Mouse (Mus musculus) forebrain, embryonic 12.5 days (tissue): Measurements from ENCODE around the gene Tbc1d4. TPM values are rescaled to one million over a fixed set of nuclear protein-coding genes. Genes with fewer than 3 reads are reported as not detected.

Source experiments
- ATAC-seq: fragments of 200-750 bp; cut with Nextera tagmentation; 2 replicates; pipeline ENCODE4 v1.8.0; 2017; ENCODE audit warnings: moderate TSS enrichment; ENCODE audit not compliant: low FRiP score
- H3K27ac ChIP-seq: fragments of 300-500 bp; sonication (generic); 2 replicates; pipeline ENCODE4 v1.5.1; 2016; ENCODE audit warnings: mild to moderate bottlenecking
- H3K27me3 ChIP-seq: fragments of 300-500 bp; sonication (generic); 2 replicates; pipeline ENCODE4 v1.6.1; 2016; ENCODE audit warnings: mild to moderate bottlenecking
- H3K36me3 ChIP-seq: fragments of 300-500 bp; sonication (generic); replicated peaks from 2 replicates; pipeline ENCODE4 v1.6.1; 2016; ENCODE audit warnings: mild to moderate bottlenecking
- H3K4me1 ChIP-seq: fragments of 300-500 bp; sonication (generic); 2 replicates; pipeline ENCODE4 v1.6.1; 2016
- H3K4me2 ChIP-seq: fragments of 300-500 bp; sonication (generic); 2 replicates; pipeline ENCODE4 v1.6.1; 2016; ENCODE audit warnings: mild to moderate bottlenecking, moderate library complexity
- H3K4me3 ChIP-seq: fragments of 300-500 bp; sonication (generic); replicated peaks from 2 replicates; pipeline ENCODE4 v1.5.1; 2016; ENCODE audit warnings: mild to moderate bottlenecking
- H3K9ac ChIP-seq: fragments of 300-500 bp; sonication (generic); 2 replicates; pipeline ENCODE4 v1.6.1; 2016; ENCODE audit warnings: mild to moderate bottlenecking
- H3K9me3 ChIP-seq: fragments of 300-500 bp; sonication (generic); 2 replicates; pipeline ENCODE4 v1.6.1; 2016
- WGBS: fragments of 180-500 bp; shearing (Covaris S2); methylation state at CpG from one replicate; pipeline ENCODE4 v1.1.7; 2016; 5-methylcytosine and 5-hydroxymethylcytosine counted together
- polyA plus RNA-seq: library from polyadenylated mRNA; unstranded; fragments of >200 nt; fragmentation: Nextera tagmentation; extraction: Ambion mirVana; gene quantifications from 2 replicates; pipeline ENCODE4 v1.2.1, GENCODE M21; 2016

Gene Tbc1d4
- polyA plus RNA-seq, 1 experiment from 2014 or later: 7.7 TPM

DNA sequence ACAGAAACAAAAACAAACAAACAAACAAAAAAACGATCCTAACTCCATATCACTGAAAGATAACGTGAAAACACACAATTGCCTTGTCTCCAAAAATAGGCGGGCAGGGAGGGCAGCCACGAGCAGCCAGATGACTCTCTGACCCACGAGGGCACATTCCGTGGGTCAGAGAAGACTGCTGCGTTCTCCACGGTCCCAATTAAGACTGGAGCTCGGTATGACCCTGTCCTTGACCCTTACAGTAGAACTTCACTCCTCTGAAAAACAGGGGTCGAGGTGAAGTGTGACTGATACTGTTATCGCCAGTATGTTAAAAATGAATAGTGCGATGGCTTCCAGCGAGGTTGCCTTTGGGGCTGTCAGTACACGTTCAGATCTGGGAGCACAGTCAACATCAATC lies 90.7 kb downstream of the Tbc1d4 start:
- H3K36me3 ChIP-seq: no peaks in the 10 kb centered on the region
- H3K4me2 ChIP-seq: no peak overlapping the region
- no peaks in the 10 kb centered on the region for H3K9me3 ChIP-seq
- H3K27me3 ChIP-seq: no peaks in the 10 kb centered on the region
- no peak for ATAC-seq
- H3K4me3 ChIP-seq: no peak overlapping the region
- WGBS: 77% methylated on average over 14 of the region's 14 CpGs
- H3K4me1 ChIP-seq: peaks cover 13% of the 10 kb centered on the region; the same call in 1 of the 2 replicates
- H3K9ac ChIP-seq: no peak overlapping the region
- H3K27ac ChIP-seq: no peak overlapping the region

DNA sequence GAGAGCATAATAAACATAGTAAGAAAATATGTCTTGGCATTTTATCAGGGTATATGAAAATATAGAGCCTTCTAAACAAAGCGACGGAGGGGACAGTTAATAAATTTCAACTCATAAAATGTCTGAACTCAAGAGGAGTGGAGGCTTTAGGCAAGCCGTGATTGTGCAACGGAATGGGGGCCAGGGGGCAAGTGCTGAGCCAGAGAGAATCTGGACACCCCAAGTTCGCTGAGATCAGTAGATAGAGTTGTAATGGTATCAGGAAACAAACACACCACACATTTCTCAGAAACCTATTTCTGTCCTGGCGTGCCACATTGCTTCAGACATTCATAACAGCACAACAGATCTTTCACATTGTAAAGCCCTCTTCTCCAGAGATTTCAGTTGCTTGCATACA lies 91.2 kb downstream of the Tbc1d4 start:
- Histone ChIP-seq H3K9ac (no peak overlapping the region), H3K27me3 (no peaks in the 10 kb centered on the region), H3K4me2 (no peak overlapping the region), H3K4me1 (peaks cover 13% of the 10 kb centered on the region; the same call in 1 of the 2 replicates), H3K36me3 (no peaks in the 10 kb centered on the region), H3K9me3 (no peaks in the 10 kb centered on the region), H3K27ac (no peak overlapping the region), H3K4me3 (no peak overlapping the region)
- WGBS: 86% methylated on average over 6 of the region's 6 CpGs
- no peak for ATAC-seq

DNA sequence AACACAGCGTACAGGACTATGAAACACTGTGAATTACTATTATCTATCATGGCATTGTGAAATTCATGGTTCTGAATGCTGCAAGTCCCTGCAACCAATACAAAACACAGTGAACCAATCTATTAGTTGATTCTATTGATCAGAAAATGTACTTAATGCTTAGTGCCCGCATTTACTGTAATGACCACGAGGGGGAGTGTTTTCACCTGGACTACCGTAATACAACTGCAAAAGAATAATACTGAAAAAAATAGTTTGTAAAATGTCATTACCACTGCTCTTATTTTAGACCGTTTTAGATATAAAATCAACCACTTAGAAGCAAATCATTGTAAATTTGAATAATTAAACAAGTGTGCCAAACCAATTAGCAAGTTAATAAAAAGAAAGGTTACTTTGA lies 91.7 kb downstream of the Tbc1d4 start:
- WGBS: 35% methylated on average over 5 of the region's 5 CpGs
- Histone ChIP-seq H3K4me3 (no peak overlapping the region), H3K4me2 (no peak overlapping the region), H3K27ac (no peak overlapping the region), H3K36me3 (no peaks in the 10 kb centered on the region), H3K4me1 (peaks cover 13% of the 10 kb centered on the region; the same call in 1 of the 2 replicates), H3K9ac (no peak overlapping the region), H3K9me3 (no peaks in the 10 kb centered on the region), H3K27me3 (no peaks in the 10 kb centered on the region)
- no peak for ATAC-seq

DNA sequence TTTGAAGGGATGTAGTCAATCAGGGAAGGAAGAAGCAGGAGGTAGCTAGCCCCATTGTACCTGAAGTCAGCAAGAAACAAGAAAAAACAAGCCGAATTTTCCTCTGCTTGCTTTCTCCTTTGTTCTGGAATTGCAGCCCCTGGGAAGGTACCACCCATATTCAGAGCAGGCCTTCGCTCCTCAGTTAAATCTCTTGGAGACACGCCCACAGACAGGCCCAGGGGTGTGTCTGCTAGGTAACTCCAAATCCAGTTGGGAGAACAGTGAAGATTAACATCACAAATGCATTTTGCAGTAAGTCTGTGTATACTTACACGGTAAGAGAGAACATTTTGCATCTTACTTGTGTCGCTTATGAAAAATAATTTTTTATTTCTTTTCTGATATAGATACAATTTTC lies 92.1 kb downstream of the Tbc1d4 start:
- peaks cover 13% of the 10 kb centered on the region; the same call in 1 of the 2 replicates for H3K4me1 ChIP-seq
- no peaks in the 10 kb centered on the region for H3K27me3 ChIP-seq
- no peak for ATAC-seq
- 14% methylated on average over 5 of the region's 5 CpGs for WGBS
- H3K27ac ChIP-seq: no peak overlapping the region
- no peak overlapping the region for H3K9ac ChIP-seq
- H3K4me2 ChIP-seq: no peak overlapping the region
- no peaks in the 10 kb centered on the region for H3K9me3 ChIP-seq
- H3K36me3 ChIP-seq: no peaks in the 10 kb centered on the region
- H3K4me3 ChIP-seq: no peak overlapping the region

DNA sequence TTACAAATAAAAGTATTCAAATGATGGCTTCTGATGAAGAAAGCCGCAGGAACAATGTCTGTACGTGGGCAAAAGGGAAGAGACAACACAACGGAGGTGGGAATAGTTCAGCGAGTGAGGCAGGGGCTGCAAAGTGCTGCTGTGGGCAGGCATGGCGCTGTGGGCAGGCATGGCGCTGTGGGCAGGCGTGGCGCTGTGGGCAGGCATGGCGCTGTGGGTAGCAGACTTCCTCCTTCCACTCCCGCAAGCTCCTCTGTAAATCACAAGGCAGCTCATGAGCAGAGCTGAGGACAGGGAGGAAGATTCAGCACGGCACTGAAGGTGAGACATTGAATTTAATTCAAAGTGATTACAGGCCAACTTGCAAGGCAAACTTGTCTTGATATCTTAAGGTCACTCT lies 93.0 kb downstream of the Tbc1d4 start:
- peaks cover 13% of the 10 kb centered on the region; the same call in 1 of the 2 replicates for H3K4me1 ChIP-seq
- H3K4me3 ChIP-seq: no peak overlapping the region
- 93% methylated on average over 11 of the region's 11 CpGs for WGBS
- no peak overlapping the region for H3K9ac ChIP-seq
- no peaks in the 10 kb centered on the region for H3K36me3 ChIP-seq
- no peaks in the 10 kb centered on the region for H3K27me3 ChIP-seq
- no peaks in the 10 kb centered on the region for H3K9me3 ChIP-seq
- ATAC-seq: no peak
- no peak overlapping the region for H3K27ac ChIP-seq
- no peak overlapping the region for H3K4me2 ChIP-seq

DNA sequence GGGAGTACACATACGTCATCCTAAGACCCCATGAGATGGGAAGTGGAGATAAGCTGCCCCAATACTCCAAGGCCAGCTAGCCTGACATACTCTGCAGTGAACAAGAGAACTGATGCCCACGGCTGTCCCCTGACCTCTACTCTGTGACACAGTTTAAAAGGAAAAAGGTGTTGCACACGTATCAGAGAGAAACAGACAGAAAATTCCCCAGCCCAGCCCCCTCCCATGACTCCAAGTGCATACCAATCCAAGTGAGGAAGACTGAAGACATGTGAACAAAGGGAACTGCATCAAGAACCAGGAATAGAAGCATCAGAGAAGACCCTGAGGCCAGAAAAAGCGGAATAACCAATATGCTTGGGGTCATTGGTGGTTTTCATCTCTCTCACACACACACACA lies 93.7 kb downstream of the Tbc1d4 start:
- Histone ChIP-seq H3K27me3 (no peaks in the 10 kb centered on the region), H3K4me2 (no peak overlapping the region), H3K36me3 (no peaks in the 10 kb centered on the region), H3K9ac (no peak overlapping the region), H3K4me3 (no peak overlapping the region), H3K9me3 (no peaks in the 10 kb centered on the region), H3K27ac (no peak overlapping the region), H3K4me1 (peaks cover 13% of the 10 kb centered on the region; the same call in 1 of the 2 replicates)
- ATAC-seq: no peak
- WGBS: 68% methylated on average over 4 of the region's 4 CpGs

DNA sequence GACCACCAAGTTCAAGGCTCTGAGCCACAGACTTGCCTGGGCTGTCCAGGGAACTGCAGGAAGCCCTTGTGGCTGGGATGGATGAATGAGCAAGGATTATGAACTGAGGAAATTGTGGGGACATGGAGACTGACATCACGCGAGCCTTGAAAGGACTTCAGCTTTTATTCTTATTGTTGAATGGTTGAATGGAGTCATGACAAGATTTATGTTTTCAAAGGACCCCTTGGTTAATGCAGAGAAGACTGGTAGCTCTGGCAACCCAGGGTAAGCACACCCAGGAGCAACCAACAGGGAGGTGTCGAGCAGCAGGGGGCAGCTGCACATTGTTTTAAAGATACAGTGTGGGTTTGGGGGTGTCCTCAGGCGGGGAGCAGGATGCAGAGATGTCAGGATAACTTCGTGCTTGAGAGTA lies 94.4 kb downstream of the Tbc1d4 start:
- WGBS: 28% methylated on average over 5 of the region's 5 CpGs

DNA sequence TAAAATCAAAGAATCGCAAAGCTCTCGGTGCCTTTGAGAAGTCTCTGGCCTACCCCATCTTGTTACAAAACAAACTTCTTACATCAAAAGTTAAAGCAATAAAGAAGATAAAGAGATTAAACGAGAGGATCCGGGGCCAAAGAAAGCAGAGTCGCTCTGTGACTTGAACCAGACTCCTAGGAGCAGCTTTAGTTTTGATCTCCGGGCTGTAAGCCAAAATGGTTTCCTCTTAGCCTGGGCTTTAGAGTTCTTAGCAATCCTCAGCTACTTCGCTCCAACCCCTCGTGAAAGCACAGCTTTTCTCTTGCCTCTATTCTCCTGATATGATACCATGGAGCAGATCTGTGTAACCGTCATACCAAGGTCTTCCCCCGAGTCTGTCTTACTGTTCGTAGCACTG lies 95.8 kb downstream of the Tbc1d4 start:
- Histone ChIP-seq H3K27me3 (no peaks in the 10 kb centered on the region), H3K4me1 (peaks cover 13% of the 10 kb centered on the region; the same call in 1 of the 2 replicates), H3K36me3 (no peaks in the 10 kb centered on the region), H3K27ac (no peak overlapping the region), H3K9ac (no peak overlapping the region), H3K4me2 (no peak overlapping the region), H3K9me3 (no peaks in the 10 kb centered on the region), H3K4me3 (no peak overlapping the region)
- ATAC-seq: no peak
- 83% methylated on average over 11 of the region's 11 CpGs for WGBS

More for the DNA sequence above, 94.4 kb downstream of the Tbc1d4 start:
- Histone ChIP-seq H3K9me3 (no peaks in the 10 kb centered on the region), H3K27ac (no peak overlapping the region), H3K4me1 (peaks cover 13% of the 10 kb centered on the region; the same call in 1 of the 2 replicates), H3K4me3 (no peak overlapping the region), H3K27me3 (no peaks in the 10 kb centered on the region), H3K4me2 (no peak overlapping the region), H3K36me3 (no peaks in the 10 kb centered on the region), H3K9ac (no peak overlapping the region)
- no peak; the same call in 1 of the 2 replicates for ATAC-seq

DNA sequence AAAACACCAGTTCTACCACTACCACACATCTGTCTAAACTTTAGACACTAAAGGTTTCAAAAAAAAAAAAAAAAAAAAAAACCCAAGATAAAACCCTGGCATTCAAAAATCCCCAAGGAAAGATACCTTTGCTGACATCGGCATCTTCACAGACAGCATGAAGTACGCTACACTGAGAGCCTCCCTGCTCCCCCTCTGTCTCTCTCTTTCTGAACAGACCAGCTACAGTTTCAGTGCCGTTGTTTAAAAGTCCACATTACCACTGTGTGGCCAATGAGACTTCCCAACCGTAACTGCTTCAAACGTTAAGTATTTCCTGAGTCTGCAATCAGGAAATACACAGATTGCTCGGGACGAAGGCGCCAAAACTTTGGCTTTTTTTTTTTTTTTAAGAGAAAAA lies 97.6 kb downstream of the Tbc1d4 start:
- H3K4me1 ChIP-seq: peaks cover 13% of the 10 kb centered on the region; the same call in 1 of the 2 replicates
- 87% methylated on average over 8 of the region's 8 CpGs for WGBS
- no peak for ATAC-seq
- no peak overlapping the region for H3K4me2 ChIP-seq
- H3K36me3 ChIP-seq: no peaks in the 10 kb centered on the region
- no peak overlapping the region for H3K9ac ChIP-seq
- H3K27ac ChIP-seq: no peak overlapping the region
- no peaks in the 10 kb centered on the region for H3K27me3 ChIP-seq
- H3K9me3 ChIP-seq: no peaks in the 10 kb centered on the region
- H3K4me3 ChIP-seq: no peak overlapping the region

DNA sequence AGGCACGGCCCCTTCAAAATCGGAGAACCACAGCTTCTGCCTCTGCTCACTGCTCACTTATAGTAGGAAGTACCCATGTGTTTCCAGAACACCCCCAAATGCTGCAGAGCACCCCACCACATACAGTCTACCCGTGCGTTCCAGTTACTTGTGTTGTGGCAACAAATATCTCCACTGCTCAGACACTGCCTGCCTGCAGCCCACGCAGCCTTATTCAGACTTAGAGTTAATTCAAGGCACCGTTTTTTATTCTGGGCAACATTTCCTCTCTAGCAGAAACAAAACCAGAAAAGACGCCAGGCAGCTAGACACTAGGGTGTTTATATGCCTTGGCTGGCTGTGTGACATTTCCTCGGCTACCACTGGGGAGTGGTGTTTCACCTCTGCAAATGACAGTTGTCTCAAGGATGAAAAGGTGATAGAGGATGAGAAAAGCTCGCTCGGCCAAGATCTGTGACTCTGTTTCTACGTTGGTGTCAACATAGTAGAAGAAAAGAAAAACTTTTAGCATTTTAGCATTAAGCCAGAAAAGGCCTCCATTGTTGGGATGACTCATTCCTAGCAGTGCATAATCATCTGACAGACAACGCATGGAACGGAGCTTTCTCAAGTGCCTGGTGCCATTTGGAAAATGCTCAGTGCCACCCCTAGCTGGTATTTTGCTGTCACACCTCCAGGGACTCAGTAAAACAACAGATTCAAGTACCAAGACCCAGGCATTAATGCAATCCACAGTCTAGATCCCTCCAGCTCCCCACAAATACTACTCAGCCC lies 98.3 kb downstream of the Tbc1d4 start:
- Histone ChIP-seq H3K27me3 (no peaks in the 10 kb centered on the region), H3K36me3 (no peaks in the 10 kb centered on the region), H3K4me1 (peaks cover 13% of the 10 kb centered on the region; the same call in 1 of the 2 replicates), H3K9me3 (no peaks in the 10 kb centered on the region), H3K4me2 (no peak overlapping the region), H3K27ac (no peak overlapping the region), H3K9ac (no peak overlapping the region), H3K4me3 (no peak overlapping the region)
- ATAC-seq: no peak
- WGBS: 80% methylated on average over 13 of the region's 13 CpGs

DNA sequence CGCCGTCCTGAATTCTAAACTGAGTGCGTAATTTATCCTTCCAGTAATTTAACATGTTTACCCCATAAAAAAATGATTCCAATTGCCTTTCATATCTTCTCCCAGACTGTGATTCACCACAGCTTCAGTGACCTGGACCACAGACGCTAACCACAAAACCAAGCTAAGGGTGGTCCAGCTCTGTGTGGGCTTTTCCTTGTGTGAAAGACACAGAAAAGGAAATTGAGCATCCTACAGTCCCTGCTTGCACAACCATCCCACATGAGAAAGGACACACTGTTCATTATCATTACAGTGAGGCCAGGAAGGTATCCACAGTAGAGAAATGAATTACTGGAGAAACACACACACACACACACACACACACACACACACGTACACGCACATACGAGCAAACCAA lies 99.2 kb downstream of the Tbc1d4 start:
- ATAC-seq: no peak
- Histone ChIP-seq H3K36me3 (no peaks in the 10 kb centered on the region), H3K4me1 (peaks cover 7% of the 10 kb centered on the region; the same call in 1 of the 2 replicates), H3K4me2 (no peak overlapping the region), H3K27me3 (no peaks in the 10 kb centered on the region), H3K9me3 (no peaks in the 10 kb centered on the region), H3K9ac (no peak overlapping the region), H3K4me3 (no peak overlapping the region), H3K27ac (no peak overlapping the region)
- WGBS: 93% methylated on average over 7 of the region's 7 CpGs

DNA sequence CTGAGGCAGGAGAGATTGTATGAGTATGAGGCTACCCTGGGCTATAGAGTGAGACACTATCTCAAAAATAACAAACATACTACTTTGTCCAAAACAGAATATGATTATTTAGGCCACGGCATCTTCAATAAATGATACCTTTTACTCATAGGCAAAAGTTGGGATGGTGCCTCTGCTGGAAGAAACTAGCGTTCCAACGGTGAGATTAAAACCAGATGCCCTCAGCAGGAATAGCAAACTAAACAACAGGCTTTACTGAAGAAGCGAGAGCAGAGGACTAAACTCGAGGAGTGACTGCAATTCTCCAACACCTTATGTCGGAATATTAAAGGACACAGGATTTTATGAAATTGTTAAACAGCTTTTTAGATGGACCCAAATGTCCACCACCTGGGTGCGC lies 101.0 kb downstream of the Tbc1d4 start:
- WGBS: 88% methylated on average over 7 of the region's 7 CpGs
- no peak for ATAC-seq

DNA sequence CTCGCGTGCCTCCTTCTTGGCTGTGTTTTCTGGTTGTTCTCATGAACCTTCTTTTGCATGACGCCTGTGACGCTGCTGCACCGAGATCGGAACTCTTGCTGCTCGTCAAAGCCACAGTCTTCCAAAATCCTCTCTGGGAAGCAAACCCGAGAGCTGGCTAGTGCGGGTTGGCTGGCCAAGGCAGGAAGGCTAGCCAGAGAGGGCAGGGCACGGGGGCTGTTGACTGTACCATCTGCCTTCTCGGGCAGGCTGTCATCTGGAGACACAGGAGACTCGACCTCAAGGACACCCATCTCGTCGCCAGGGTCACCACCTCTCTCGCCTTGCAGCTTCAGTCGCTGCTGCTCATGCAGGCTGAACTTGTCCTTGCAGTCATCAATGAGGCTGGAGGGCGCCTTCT lies 101.8 kb downstream of the Tbc1d4 start:
- Histone ChIP-seq H3K4me3 (no peak overlapping the region), H3K27ac (no peak overlapping the region), H3K36me3 (no peaks in the 10 kb centered on the region), H3K4me2 (no peak overlapping the region), H3K4me1 (no peaks in the 10 kb centered on the region), H3K9ac (no peak overlapping the region), H3K27me3 (no peaks in the 10 kb centered on the region), H3K9me3 (no peaks in the 10 kb centered on the region)
- ATAC-seq: no peak
- 93% methylated on average over 17 of the region's 17 CpGs for WGBS

More for the DNA sequence above, 101.0 kb downstream of the Tbc1d4 start:
- no peak overlapping the region for H3K4me2 ChIP-seq
- no peak overlapping the region for H3K9ac ChIP-seq
- no peaks in the 10 kb centered on the region for H3K4me1 ChIP-seq
- no peak overlapping the region for H3K4me3 ChIP-seq
- H3K9me3 ChIP-seq: no peaks in the 10 kb centered on the region
- H3K27me3 ChIP-seq: no peaks in the 10 kb centered on the region
- no peak overlapping the region for H3K27ac ChIP-seq
- H3K36me3 ChIP-seq: no peaks in the 10 kb centered on the region
